Mouse (Mus musculus) heart, embryonic 16.5 days (tissue): ENCODE measurements at regions not wholly inside any gene's neighbourhood (a gene's known extent, or its start where the extent isn't known, plus 50 kb on each side); places are given as distances from the start of the nearest gene placed in this dataset.

ENCODE experiments used
- ATAC-seq: fragments of 200-750 bp; cut with Nextera tagmentation; replicated peaks from 2 replicates; pipeline ENCODE4 v1.8.0; 2017; ENCODE audit warnings: moderate number of reproducible peaks; ENCODE audit not compliant: insufficient read depth, low FRiP score; ENCODE audit errors: extremely low read depth
- H3K27ac ChIP-seq: fragments of 300-500 bp; sonication (generic); 2 replicates; pipeline ENCODE4 v1.5.1; 2014; ENCODE audit warnings: mild to moderate bottlenecking, low read length, control low read depth, moderate library complexity
- H3K27me3 ChIP-seq: fragments of 300-500 bp; sonication (generic); 2 replicates; pipeline ENCODE4 v1.6.1; 2014; ENCODE audit warnings: low read length, mixed read lengths; ENCODE audit not compliant: control insufficient read depth, insufficient read depth
- H3K36me3 ChIP-seq: fragments of 300-500 bp; sonication (generic); 2 replicates; pipeline ENCODE4 v1.6.1; 2014; ENCODE audit not compliant: control insufficient read depth, insufficient read depth
- H3K4me1 ChIP-seq: fragments of 300-500 bp; sonication (generic); 2 replicates; pipeline ENCODE4 v1.6.1; 2014; ENCODE audit warnings: low read length, mixed read lengths; ENCODE audit not compliant: control insufficient read depth, insufficient read depth
- H3K4me2 ChIP-seq: fragments of 300-500 bp; sonication (generic); 2 replicates; pipeline ENCODE4 v1.6.1; 2014; ENCODE audit warnings: low read depth, mild to moderate bottlenecking, control low read depth, low read length
- H3K4me3 ChIP-seq: fragments of 300-500 bp; sonication (generic); 2 replicates; pipeline ENCODE4 v1.5.1; 2014; ENCODE audit warnings: mild to moderate bottlenecking, control low read depth, low read length
- H3K9ac ChIP-seq: fragments of 300-500 bp; sonication (generic); 2 replicates; pipeline ENCODE4 v1.6.1; 2014; ENCODE audit warnings: low read length, control low read depth
- H3K9me3 ChIP-seq: fragments of 300-500 bp; sonication (generic); replicated peaks from 2 replicates; pipeline ENCODE4 v1.6.1; 2016; ENCODE audit warnings: low read length; ENCODE audit not compliant: control insufficient read depth
- WGBS: fragments of 180-500 bp; shearing (Covaris S2); extraction: QIAGEN DNeasy Blood & Tissue Kit; methylation state at CpG from one replicate; pipeline ENCODE4 v1.1.7; 2014; 5-methylcytosine and 5-hydroxymethylcytosine counted together

- Histone ChIP-seq H3K36me3 (no peaks in the 10 kb centered on the region), H3K9me3 (no peaks in the 10 kb centered on the region), H3K4me3 (no peak overlapping the region), H3K9ac (no peak overlapping the region), H3K4me2 (no peak overlapping the region), H3K27me3 (no peaks in the 10 kb centered on the region), H3K27ac (no peak overlapping the region), H3K4me1 (peaks cover 3% of the 10 kb centered on the region; the same call in 1 of the 2 replicates)
- 61% methylated on average over 6 of the region's 6 CpGs for WGBS
- no peak for ATAC-seq
Observed at GRCm38 (mm10) chr13:97681228-97681987, 79.0 kb downstream of the Gm10260 start.

- no peaks in the 10 kb centered on the region for H3K9me3 ChIP-seq
- H3K4me1 ChIP-seq = peaks cover 4% of the 10 kb centered on the region; the same call in 1 of the 2 replicates
- no peaks in the 10 kb centered on the region for H3K36me3 ChIP-seq
- no peak overlapping the region for H3K27ac ChIP-seq
- H3K4me2 ChIP-seq = no peak overlapping the region
- H3K4me3 ChIP-seq = no peak overlapping the region
- no peak for ATAC-seq
- 52% methylated on average over 5 of the region's 5 CpGs for WGBS
- no peak overlapping the region for H3K9ac ChIP-seq
- H3K27me3 ChIP-seq = no peaks in the 10 kb centered on the region
Observed at GRCm38 (mm10) chr13:97680283-97680896, 80.0 kb downstream of the Gm10260 start.

GRCm38 (mm10) chr13:97678991-97679390 lies 81.4 kb downstream of the Gm10260 start:
- H3K27me3 ChIP-seq = no peaks in the 10 kb centered on the region
- H3K4me2 ChIP-seq = no peak overlapping the region
- no peak for ATAC-seq
- WGBS = 86% methylated on average over 5 of the region's 5 CpGs
- no peak overlapping the region for H3K9ac ChIP-seq
- H3K9me3 ChIP-seq = no peaks in the 10 kb centered on the region
- H3K4me3 ChIP-seq = no peak overlapping the region
- H3K4me1 ChIP-seq = peaks cover 4% of the 10 kb centered on the region; the same call in 1 of the 2 replicates
- no peak overlapping the region for H3K27ac ChIP-seq
- no peaks in the 10 kb centered on the region for H3K36me3 ChIP-seq

DNA sequence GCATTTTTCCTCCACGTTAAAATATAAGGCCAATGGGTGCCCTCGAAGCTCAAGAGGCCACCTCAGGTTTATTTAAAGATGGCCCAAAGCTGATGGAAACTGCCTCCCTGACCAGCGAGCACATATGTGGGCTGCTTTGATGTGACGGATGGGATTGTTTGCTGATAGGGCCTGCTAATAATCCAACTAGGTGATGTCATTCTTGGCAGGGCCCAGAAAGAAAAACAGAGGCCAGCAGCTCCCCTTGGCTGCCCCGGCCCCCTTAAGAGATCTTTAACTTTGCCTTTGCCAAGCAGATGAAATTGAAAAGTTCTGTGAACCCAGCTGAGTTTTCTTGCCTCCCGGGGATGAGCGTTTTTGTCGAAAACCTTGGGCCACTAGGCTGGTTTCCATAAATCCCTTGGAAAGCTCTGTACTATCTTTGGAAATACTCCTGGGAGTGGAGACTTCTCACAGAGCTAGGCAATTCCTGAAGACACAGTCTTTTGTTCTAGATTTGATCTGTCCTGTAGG lies 83.8 kb downstream of the Gm10260 start:
- H3K36me3 ChIP-seq = no peaks in the 10 kb centered on the region
- ATAC-seq = no peak
- H3K9me3 ChIP-seq = no peaks in the 10 kb centered on the region
- no peak overlapping the region for H3K27ac ChIP-seq
- 42% methylated on average over 8 of the region's 8 CpGs for WGBS
- H3K4me2 ChIP-seq = no peak overlapping the region
- H3K27me3 ChIP-seq = no peaks in the 10 kb centered on the region
- peaks cover 4% of the 10 kb centered on the region; the same call in 1 of the 2 replicates for H3K4me1 ChIP-seq
- no peak overlapping the region for H3K9ac ChIP-seq
- no peak overlapping the region for H3K4me3 ChIP-seq

- no peak overlapping the region for H3K27ac ChIP-seq
- no peaks in the 10 kb centered on the region for H3K9me3 ChIP-seq
- H3K4me1 ChIP-seq = peaks cover 9% of the 10 kb centered on the region
- no peak for ATAC-seq
- H3K36me3 ChIP-seq = no peaks in the 10 kb centered on the region
- H3K27me3 ChIP-seq = no peaks in the 10 kb centered on the region
- H3K4me3 ChIP-seq = no peak overlapping the region
- WGBS = 69% methylated on average over 5 of the region's 5 CpGs
- H3K4me2 ChIP-seq = no peak overlapping the region
- no peak overlapping the region for H3K9ac ChIP-seq
Observed at GRCm38 (mm10) chr13:97673107-97673506, 87.3 kb downstream of the Gm10260 start.

DNA sequence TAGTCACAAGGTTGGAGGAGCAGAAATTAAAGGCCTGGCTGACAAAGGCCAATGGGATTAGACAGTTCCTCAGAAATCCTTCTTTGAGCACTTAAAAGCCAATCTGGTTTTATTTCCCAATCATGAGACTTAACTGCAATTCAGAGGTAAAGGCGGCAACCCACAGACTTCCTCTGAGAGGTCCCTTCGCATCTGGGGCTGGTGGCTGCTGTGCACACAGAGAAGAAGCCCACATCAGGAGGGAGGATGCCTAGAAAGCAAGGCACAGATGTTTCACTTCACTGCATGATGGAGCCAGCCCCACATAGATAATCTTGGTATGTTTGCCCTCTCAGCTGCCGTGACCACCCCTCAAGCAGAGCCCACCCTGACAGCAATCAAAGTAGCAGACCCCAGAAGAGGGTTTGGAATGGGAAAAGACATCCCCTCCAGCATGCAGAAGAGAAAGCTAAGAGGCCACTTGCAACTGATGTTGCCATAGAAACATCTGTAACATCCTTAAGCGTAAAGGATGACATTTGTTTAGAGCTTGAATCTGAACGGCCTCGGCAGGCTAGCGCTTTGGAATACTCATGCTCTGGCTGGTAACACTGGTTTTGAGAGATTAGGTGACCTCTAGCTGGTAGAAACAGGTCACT lies 88.3 kb downstream of the Gm10260 start:
- no peak overlapping the region for H3K4me2 ChIP-seq
- no peak overlapping the region for H3K4me3 ChIP-seq
- H3K9me3 ChIP-seq = no peaks in the 10 kb centered on the region
- no peaks in the 10 kb centered on the region for H3K27me3 ChIP-seq
- H3K9ac ChIP-seq = no peak overlapping the region
- ATAC-seq = no peak
- H3K27ac ChIP-seq = no peak overlapping the region
- peaks cover 9% of the 10 kb centered on the region for H3K4me1 ChIP-seq
- H3K36me3 ChIP-seq = no peaks in the 10 kb centered on the region
- 60% methylated on average over 7 of the region's 7 CpGs for WGBS

DNA sequence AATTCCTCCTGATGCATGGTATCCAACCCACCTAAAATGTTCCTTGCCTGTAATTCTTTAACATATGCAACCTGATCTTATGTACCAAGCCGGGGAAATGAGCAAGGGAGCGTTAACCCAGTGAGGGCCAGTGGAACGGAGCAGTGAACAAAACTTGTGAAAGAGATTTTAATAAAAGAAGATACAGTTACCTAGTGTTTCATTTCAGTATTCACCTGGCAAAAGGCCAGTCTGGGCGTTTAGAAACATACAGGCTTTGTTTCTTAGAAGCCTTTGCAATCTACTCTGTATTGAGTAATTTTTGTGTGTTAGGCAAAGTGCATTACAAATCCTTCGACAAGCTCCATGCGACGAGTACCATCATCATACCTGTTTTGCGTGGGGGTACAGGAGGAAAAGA lies 91.1 kb downstream of the Gm10260 start:
- Histone ChIP-seq H3K9ac (no peak overlapping the region), H3K27me3 (no peaks in the 10 kb centered on the region), H3K4me1 (peaks cover 5% of the 10 kb centered on the region; the same call in 1 of the 2 replicates), H3K27ac (no peak overlapping the region), H3K4me3 (no peak overlapping the region), H3K4me2 (no peak overlapping the region), H3K9me3 (no peaks in the 10 kb centered on the region), H3K36me3 (no peaks in the 10 kb centered on the region)
- WGBS = 86% methylated on average over 8 of the region's 8 CpGs
- ATAC-seq = no peak

DNA sequence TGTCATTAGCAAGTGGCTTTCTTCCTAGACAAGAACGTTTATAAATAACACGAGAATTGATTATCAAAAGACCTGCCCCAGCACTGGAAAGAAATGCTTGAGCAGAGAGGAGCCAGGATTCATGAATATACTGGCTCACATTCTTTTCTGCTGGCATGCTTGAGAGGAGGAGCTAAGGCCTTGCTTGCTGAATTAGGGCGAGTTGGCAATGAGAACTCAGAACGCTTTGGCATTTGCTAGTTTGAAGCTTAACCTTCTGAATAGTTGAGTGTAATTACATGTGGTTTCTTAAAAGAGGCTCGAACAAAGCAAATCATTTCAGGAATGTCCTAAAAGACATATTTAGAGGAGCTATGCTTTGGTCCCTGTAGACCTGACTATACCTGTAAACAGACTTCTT lies 91.5 kb downstream of the Gm10260 start:
- Histone ChIP-seq H3K27ac (no peak overlapping the region), H3K4me2 (no peak overlapping the region), H3K4me1 (peaks cover 5% of the 10 kb centered on the region; the same call in 1 of the 2 replicates), H3K27me3 (no peaks in the 10 kb centered on the region), H3K4me3 (no peak overlapping the region), H3K36me3 (no peaks in the 10 kb centered on the region), H3K9me3 (no peaks in the 10 kb centered on the region), H3K9ac (no peak overlapping the region)
- 34% methylated on average over 5 of the region's 5 CpGs for WGBS
- ATAC-seq = no peak

GRCm38 (mm10) chr13:97667313-97667712 lies 93.1 kb downstream of the Gm10260 start:
- 88% methylated on average over 7 of the region's 7 CpGs for WGBS

More at GRCm38 (mm10) chr13:97667313-97667712, 93.1 kb downstream of the Gm10260 start:
- Histone ChIP-seq H3K4me2 (no peak overlapping the region), H3K27me3 (no peaks in the 10 kb centered on the region), H3K9ac (no peak overlapping the region), H3K27ac (no peak overlapping the region), H3K4me3 (no peak overlapping the region), H3K9me3 (no peaks in the 10 kb centered on the region), H3K4me1 (peaks cover 5% of the 10 kb centered on the region; the same call in 1 of the 2 replicates), H3K36me3 (no peaks in the 10 kb centered on the region)
- no peak for ATAC-seq
